Mouse (Mus musculus): ENCODE results near the gene Nr2c2.

The Nr2c2 gene

GRCm38 (mm10) chr6:92126861-92127468 lies 35.8 kb downstream of the Nr2c2 start:
- no peak for DNase-seq (ENCODE audit: low spot score)

- DNase-seq (ENCODE audit: low spot score): no peak
Observed at GRCm38 (mm10) chr6:92131456-92131855, 40.3 kb downstream of the Nr2c2 start.

- DNase-seq (ENCODE audit: low spot score): no peak
Observed at GRCm38 (mm10) chr6:92132021-92132911, 41.1 kb downstream of the Nr2c2 start.

GRCm38 (mm10) chr6:92133617-92134016 lies 42.4 kb downstream of the Nr2c2 start:
- DNase-seq (ENCODE audit: low spot score): no peak

GRCm38 (mm10) chr6:92136356-92136755 lies 45.2 kb downstream of the Nr2c2 start:
- no peak for DNase-seq (ENCODE audit: low spot score)

GRCm38 (mm10) chr6:92145881-92146280 lies 54.7 kb downstream of the Nr2c2 start:
- no peak for DNase-seq (ENCODE audit: low spot score)

- DNase-seq (ENCODE audit: low spot score): no peak
Observed at GRCm38 (mm10) chr6:92153774-92154173, 62.6 kb downstream of the Nr2c2 start.

- DNase-seq (ENCODE audit: low spot score): no peak
Observed at GRCm38 (mm10) chr6:92158801-92159200, 67.6 kb downstream of the Nr2c2 start.

- DNase-seq (ENCODE audit: low spot score): no peak
Observed at GRCm38 (mm10) chr6:92162724-92163123, 71.5 kb downstream of the Nr2c2 start.

- no peak for DNase-seq (ENCODE audit: low spot score)
Observed at GRCm38 (mm10) chr6:92176450-92176849, 85.3 kb downstream of the Nr2c2 start.

- DNase-seq (ENCODE audit: low spot score): peak; percentile 72
Observed at GRCm38 (mm10) chr6:92183621-92184131, 92.5 kb downstream of the Nr2c2 start, which contains the start of gene Mrps25. Gene Mrps25 (minus strand): TSS chr6:92184033.

- no peak for DNase-seq (ENCODE audit: low spot score)
Observed at GRCm38 (mm10) chr6:92184178-92184577, 93.0 kb downstream of the Nr2c2 start.

- DNase-seq (ENCODE audit: low spot score): no peak
Observed at GRCm38 (mm10) chr6:92199414-92199813, 108.2 kb downstream of the Nr2c2 start.

GRCm38 (mm10) chr6:92214055-92214772 lies 123.0 kb downstream of the Nr2c2 start:
- no peak for DNase-seq (ENCODE audit: low spot score)

GRCm38 (mm10) chr6:92214773-92215449 lies 123.7 kb downstream of the Nr2c2 start, which contains the start of gene Rbsn:
Gene Rbsn (minus strand): TSS chr6:92214925.
- peak; percentile 90 for DNase-seq (ENCODE audit: low spot score)

- peak; percentile 10 for DNase-seq (ENCODE audit: low spot score)
Observed at GRCm38 (mm10) chr6:92219445-92219844, 128.3 kb downstream of the Nr2c2 start.

GRCm38 (mm10) chr6:92221604-92222003 lies 130.4 kb downstream of the Nr2c2 start:
- DNase-seq (ENCODE audit: low spot score): no peak

- no peak for DNase-seq (ENCODE audit: low spot score)
Observed at GRCm38 (mm10) chr6:92222021-92222420, 130.8 kb downstream of the Nr2c2 start.

Measured in urinary bladder, postnatal 25 days (tissue).